Mouse (Mus musculus) limb, embryonic 12.5 days (tissue): ENCODE measurements around the gene Vps4a. TPM values are rescaled to one million over a fixed set of nuclear protein-coding genes. Genes with fewer than 3 reads are reported as not detected.
A peak's percentile ranks its signal among the peaks of the same experiment; 100 is the strongest.
"Not testable (repeated sequence)": the region's sequence is repeated elsewhere in the genome, so short reads cannot be mapped to it uniquely, and the experiment has no call there.

Experiments used
- ATAC-seq: fragments of 200-750 bp; cut with Nextera tagmentation; 2 replicates; pipeline ENCODE4 v1.8.0; 2017; ENCODE audit warnings: low read depth, moderate TSS enrichment; ENCODE audit not compliant: insufficient number of reproducible peaks, insufficient read depth, low FRiP score, low TSS enrichment
- H3K27ac ChIP-seq: fragments of 300-500 bp; sonication (generic); 2 replicates; pipeline ENCODE4 v1.5.1; 2016; ENCODE audit warnings: mild to moderate bottlenecking, moderate library complexity
- H3K27me3 ChIP-seq: fragments of 300-500 bp; sonication (generic); 2 replicates; pipeline ENCODE4 v1.6.1; 2016; ENCODE audit warnings: mild to moderate bottlenecking, moderate library complexity
- H3K36me3 ChIP-seq: fragments of 300-500 bp; sonication (generic); 2 replicates; pipeline ENCODE4 v1.6.1; 2016; ENCODE audit warnings: mild to moderate bottlenecking, moderate library complexity
- H3K4me1 ChIP-seq: fragments of 300-500 bp; sonication (generic); replicated peaks from 2 replicates; pipeline ENCODE4 v1.6.1; 2016
- H3K4me2 ChIP-seq: fragments of 300-500 bp; sonication (generic); 2 replicates; pipeline ENCODE4 v1.6.1; 2016; ENCODE audit warnings: mild to moderate bottlenecking, moderate library complexity
- H3K4me3 ChIP-seq: fragments of 300-500 bp; sonication (generic); replicated peaks from 2 replicates; pipeline ENCODE4 v1.5.1; 2016; ENCODE audit warnings: mild to moderate bottlenecking
- H3K9ac ChIP-seq: fragments of 300-500 bp; sonication (generic); replicated peaks from 2 replicates; pipeline ENCODE4 v1.6.1; 2016; ENCODE audit warnings: mild to moderate bottlenecking, moderate library complexity
- H3K9me3 ChIP-seq: fragments of 300-500 bp; sonication (generic); 2 replicates; pipeline ENCODE4 v1.6.1; 2016; ENCODE audit warnings: mild to moderate bottlenecking, moderate library complexity
- WGBS: fragments of 180-500 bp; shearing (Covaris S2); methylation state at CpG from one replicate; pipeline ENCODE4 v1.1.7; 2016; 5-methylcytosine and 5-hydroxymethylcytosine counted together
- polyA plus RNA-seq: library from polyadenylated mRNA; unstranded; fragments of >200 nt; fragmentation: Nextera tagmentation; extraction: Ambion mirVana; gene quantifications from 2 replicates; pipeline ENCODE4 v1.2.1, GENCODE M21; 2016

Vps4a gene
- 75.4 and 78.0 TPM in 2 replicates for polyA plus RNA-seq

DNA sequence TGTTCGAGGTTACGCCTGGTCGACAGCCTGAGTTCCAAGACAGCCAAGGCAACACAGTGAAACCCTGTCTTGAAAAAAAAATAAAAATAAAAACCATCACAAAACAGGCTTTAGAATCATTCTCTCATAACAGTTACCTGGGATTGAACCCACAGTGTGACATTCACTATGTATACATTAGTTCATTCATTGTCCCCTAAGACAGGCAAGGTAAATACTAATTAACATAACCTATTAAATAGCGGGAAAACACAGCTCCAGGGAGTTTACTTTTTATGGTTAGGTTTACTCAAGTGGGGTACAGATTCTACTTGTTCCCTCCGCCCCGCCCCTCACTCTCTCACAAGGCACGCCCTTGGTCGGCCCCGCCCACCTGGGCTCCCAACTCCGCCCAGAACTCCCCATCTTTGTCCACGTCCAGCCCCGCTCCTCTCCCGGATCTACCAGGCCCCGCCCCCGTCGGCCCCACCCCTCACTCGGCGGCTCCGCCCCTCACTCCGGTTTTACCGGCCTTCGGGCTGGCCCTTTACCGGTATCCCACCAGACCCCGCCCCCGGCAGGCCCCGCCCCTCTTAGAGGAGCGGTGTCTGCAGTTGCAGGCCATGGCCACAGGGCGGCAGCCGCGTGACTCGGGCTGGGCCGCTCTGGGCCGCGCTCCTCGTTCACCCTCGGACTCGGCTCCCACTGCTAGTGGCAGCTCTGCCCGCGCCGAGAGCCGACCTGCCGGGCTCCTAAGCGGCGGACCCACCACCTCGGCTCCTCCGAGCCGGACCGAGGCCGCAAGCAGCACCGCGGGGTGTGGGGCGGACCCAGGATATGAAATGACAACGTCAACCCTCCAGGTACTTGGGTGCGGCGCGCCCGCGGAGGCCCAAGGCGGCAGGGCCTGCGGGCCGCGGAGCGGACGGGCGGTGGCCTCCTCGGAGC lies at the start of gene Vps4a:
TSS of gene Vps4a (plus strand) at position 573 of the 927 bp plus-strand sequence.
- 5% methylated on average over 65 of the region's 66 CpGs for WGBS
- Histone ChIP-seq H3K27me3 (no peaks in the 10 kb centered on the region), H3K9ac (peak within 1 kb of the TSS; percentile 95), H3K4me3 (peak within 1 kb of the TSS; percentile 99), H3K9me3 (no peaks in the 10 kb centered on the region), H3K4me1 (peaks cover 15% of the 10 kb centered on the region), H3K4me2 (peak within 1 kb of the TSS; percentile 87), H3K27ac (peak within 1 kb of the TSS; percentile 76), H3K36me3 (peaks cover 11% of the 10 kb centered on the region; the same call in 1 of the 2 replicates)
- peak; percentile 91 for ATAC-seq

DNA sequence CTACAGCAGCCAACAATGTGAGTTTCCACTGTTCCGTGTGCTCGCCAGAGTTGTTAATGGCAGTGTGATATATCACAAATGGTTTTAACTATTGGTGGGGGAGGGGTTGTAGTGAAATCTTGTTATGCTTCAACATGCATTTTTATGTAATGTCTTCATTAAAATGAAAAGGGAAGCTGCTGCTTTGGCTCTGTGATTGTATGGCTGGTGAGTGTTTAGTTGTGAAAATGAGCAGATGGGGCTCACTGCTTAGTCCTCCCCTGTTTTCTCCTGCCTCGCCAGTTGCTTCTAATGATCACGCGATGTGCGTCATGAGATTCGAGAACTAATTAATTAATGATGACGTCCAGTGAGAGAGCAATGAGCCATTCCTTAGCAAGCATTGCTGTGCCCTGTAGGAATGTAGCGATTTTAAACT lies 45.6 kb upstream of the Vps4a start:
- H3K27me3 ChIP-seq: no peaks in the 10 kb centered on the region
- WGBS: 83% methylated on average over 9 of the region's 9 CpGs
- H3K4me3 ChIP-seq: no peak overlapping the region
- no peak overlapping the region for H3K9ac ChIP-seq
- H3K27ac ChIP-seq: no peak overlapping the region
- H3K4me2 ChIP-seq: no peak overlapping the region
- peaks cover 24% of the 10 kb centered on the region for H3K36me3 ChIP-seq
- no peaks in the 10 kb centered on the region for H3K4me1 ChIP-seq
- no peaks in the 10 kb centered on the region for H3K9me3 ChIP-seq
- no peak for ATAC-seq

DNA sequence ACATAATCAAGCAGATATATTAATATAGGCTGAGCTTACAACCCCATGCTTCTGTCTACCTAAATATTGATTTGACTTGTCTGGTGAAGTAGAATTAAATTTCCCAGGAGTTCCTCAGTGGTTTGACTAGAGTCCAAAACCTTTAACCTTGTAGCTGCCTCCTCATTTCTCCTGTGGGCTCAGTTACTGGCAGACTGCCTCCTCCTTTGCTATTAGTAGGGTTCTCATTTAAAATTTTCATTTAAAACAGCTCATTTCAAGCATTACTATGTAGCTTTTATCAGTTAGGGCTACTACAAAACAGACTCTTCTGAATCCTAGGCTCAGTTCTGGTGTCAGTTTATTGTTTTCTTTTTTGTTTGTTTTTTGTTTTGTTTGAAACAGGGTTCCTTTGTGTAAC lies 45.1 kb upstream of the Vps4a start:
- no peaks in the 10 kb centered on the region for H3K9me3 ChIP-seq
- no peak overlapping the region for H3K4me2 ChIP-seq
- ATAC-seq: no peak
- H3K4me3 ChIP-seq: no peak overlapping the region
- H3K27me3 ChIP-seq: no peaks in the 10 kb centered on the region
- no peaks in the 10 kb centered on the region for H3K4me1 ChIP-seq
- no peak overlapping the region for H3K27ac ChIP-seq
- no peak overlapping the region for H3K9ac ChIP-seq
- H3K36me3 ChIP-seq: peaks cover 27% of the 10 kb centered on the region

DNA sequence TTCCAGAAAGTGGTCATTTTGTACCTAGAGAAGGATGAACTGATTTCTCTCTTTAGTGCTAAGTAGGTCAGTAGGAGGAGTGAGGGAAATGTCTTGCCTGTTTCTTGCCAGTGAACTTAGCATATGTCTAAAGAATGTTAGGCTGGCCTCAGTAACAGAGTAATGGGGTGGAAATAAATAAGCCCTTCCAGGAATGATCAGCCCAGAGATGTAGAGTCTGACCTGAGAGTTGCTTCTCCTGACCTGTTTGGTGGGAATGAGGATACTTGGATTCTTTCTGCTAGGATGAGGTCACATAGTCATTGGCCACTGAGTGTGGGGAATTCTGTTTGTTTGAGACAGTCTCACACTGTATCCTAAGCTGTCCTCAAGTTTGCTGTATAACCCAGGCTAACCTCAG lies 43.5 kb upstream of the Vps4a start:
- ATAC-seq: no peak
- no peak overlapping the region for H3K9ac ChIP-seq
- no peak overlapping the region for H3K4me2 ChIP-seq
- no peak overlapping the region for H3K4me3 ChIP-seq
- peaks cover 32% of the 10 kb centered on the region for H3K36me3 ChIP-seq
- no peak overlapping the region for H3K27ac ChIP-seq
- H3K9me3 ChIP-seq: no peaks in the 10 kb centered on the region
- H3K4me1 ChIP-seq: no peaks in the 10 kb centered on the region
- H3K27me3 ChIP-seq: no peaks in the 10 kb centered on the region

DNA sequence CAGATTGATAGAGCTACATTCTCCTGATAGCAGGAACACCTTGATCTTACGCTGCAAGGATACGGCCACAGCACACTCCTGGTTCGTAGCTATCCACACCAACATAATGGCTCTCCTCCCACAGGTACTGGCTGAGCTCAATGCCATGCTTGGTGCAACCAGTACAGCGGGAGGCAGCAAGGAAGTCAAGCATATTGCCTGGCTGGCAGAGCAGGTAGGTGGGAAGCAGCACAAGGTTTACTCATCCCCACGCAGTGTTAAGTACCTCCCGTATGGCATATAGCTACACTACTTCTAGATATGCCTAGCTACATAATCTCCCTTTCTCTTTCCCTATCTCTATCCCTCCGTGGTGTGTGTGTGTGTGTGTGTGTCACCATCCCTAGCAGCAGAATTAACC lies 39.6 kb upstream of the Vps4a start:
- WGBS: 93% methylated on average over 7 of the region's 7 CpGs
- no peaks in the 10 kb centered on the region for H3K27me3 ChIP-seq

DNA sequence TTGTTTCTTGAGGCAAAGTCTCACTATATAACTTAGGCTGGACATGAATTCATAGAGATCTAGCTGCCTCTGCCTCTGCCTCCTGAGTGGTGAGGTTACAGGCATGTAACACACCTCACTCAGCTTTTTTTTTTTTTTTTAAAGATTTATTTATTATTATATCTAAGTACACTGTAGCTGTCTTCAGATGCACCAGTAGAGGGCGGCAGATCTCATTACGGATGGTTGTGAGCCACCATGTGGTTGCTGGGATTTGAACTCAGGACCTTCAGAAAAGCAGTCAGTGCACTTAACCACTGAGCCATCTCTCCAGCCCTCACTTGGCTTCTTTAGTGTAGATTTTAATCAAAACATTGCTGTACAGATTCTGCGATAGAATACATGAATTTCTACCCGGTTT lies 34.7 kb upstream of the Vps4a start:
- not testable (repeated sequence) for H3K27me3 ChIP-seq, H3K4me2 ChIP-seq, H3K27ac ChIP-seq, H3K4me3 ChIP-seq, ATAC-seq, H3K4me1 ChIP-seq, H3K9me3 ChIP-seq, H3K9ac ChIP-seq
- 82% methylated on average over 4 of the region's 4 CpGs for WGBS
- peaks cover 59% of the 10 kb centered on the region for H3K36me3 ChIP-seq

More for the DNA sequence above, 39.6 kb upstream of the Vps4a start:
- H3K9me3 ChIP-seq: no peaks in the 10 kb centered on the region
- no peak overlapping the region for H3K4me3 ChIP-seq
- no peak for ATAC-seq
- no peaks in the 10 kb centered on the region for H3K4me1 ChIP-seq
- H3K36me3 ChIP-seq: peaks cover 44% of the 10 kb centered on the region
- no peak overlapping the region for H3K4me2 ChIP-seq
- H3K9ac ChIP-seq: no peak overlapping the region
- no peak overlapping the region for H3K27ac ChIP-seq

DNA sequence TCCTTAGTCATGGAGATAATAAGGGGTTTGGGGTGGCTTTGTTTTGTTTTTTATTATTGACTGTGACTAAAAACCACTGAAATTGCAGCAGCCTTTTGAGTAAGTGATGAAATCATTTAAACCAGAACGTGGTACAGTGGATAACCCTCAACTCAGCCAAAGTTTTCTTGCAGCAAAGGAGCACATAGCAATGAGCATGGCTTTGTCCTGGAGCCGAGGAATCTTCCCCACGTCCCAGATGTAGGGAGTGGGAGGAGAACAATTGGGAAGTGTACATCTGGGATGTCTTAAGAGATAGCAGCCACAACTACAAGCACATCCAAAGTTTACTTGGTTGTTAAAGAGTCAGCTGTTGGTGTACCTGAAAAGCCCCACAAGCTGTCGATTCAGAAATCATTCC lies 33.6 kb upstream of the Vps4a start:
- Histone ChIP-seq H3K36me3 (peaks cover 55% of the 10 kb centered on the region), H3K4me1 (no peaks in the 10 kb centered on the region), H3K4me2 (no peak overlapping the region), H3K27me3 (no peaks in the 10 kb centered on the region), H3K4me3 (no peak overlapping the region), H3K9ac (no peak overlapping the region), H3K27ac (no peak overlapping the region), H3K9me3 (no peaks in the 10 kb centered on the region)
- 84% methylated on average over 4 of the region's 4 CpGs for WGBS
- ATAC-seq: no peak

DNA sequence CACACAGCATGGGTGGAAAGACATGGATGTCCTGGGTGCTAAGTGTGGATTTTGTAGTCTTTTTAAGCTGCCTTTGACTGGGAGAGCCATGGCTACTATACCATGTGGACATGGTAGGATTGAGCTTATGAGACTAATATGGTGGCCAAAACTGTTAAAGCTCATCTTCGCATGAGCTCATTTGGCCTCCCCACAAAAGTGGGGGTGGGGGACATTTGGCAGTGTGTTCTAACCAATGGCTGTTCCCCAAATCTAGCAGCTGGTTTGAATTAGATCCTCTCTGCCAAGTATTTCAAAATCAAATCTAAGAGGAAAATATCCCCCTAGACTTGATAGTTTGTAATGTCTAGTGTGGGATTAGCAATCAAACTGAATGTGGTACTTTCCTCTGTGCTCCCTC lies 32.0 kb upstream of the Vps4a start:
- no peaks in the 10 kb centered on the region for H3K27me3 ChIP-seq
- no peaks in the 10 kb centered on the region for H3K9me3 ChIP-seq
- H3K9ac ChIP-seq: no peak overlapping the region
- 86% methylated on average over 1 of the region's 1 CpGs for WGBS
- H3K4me3 ChIP-seq: no peak overlapping the region
- H3K36me3 ChIP-seq: peaks cover 56% of the 10 kb centered on the region
- no peak overlapping the region for H3K4me2 ChIP-seq
- ATAC-seq: no peak
- no peaks in the 10 kb centered on the region for H3K4me1 ChIP-seq
- no peak overlapping the region for H3K27ac ChIP-seq

DNA sequence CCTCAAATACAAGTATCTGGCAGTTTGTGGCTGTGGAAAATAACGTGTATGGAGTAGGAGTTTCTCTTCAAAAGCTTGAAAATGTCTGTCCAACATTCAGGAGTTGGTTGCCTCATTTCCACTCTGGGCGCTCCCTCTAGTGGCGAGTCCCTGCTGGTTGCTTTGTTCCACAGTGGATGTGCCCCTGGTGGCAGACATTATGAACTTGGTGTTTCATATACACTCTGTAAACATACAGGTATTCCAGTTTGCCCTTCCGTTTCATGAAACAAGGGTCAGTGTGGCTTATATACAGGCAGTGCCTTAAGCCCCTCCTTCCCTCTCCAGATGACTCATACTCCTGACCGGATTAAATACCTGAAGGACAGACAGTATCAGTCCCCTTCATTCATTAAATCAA lies 28.5 kb upstream of the Vps4a start:
- ATAC-seq: peak; percentile 66
- H3K9me3 ChIP-seq: no peaks in the 10 kb centered on the region
- no peak overlapping the region for H3K27ac ChIP-seq
- H3K4me1 ChIP-seq: no peaks in the 10 kb centered on the region
- H3K4me3 ChIP-seq: no peak overlapping the region
- H3K36me3 ChIP-seq: peaks cover 56% of the 10 kb centered on the region
- H3K9ac ChIP-seq: no peak overlapping the region
- no peaks in the 10 kb centered on the region for H3K27me3 ChIP-seq
- WGBS: 41% methylated on average over 5 of the region's 5 CpGs
- H3K4me2 ChIP-seq: no peak overlapping the region

DNA sequence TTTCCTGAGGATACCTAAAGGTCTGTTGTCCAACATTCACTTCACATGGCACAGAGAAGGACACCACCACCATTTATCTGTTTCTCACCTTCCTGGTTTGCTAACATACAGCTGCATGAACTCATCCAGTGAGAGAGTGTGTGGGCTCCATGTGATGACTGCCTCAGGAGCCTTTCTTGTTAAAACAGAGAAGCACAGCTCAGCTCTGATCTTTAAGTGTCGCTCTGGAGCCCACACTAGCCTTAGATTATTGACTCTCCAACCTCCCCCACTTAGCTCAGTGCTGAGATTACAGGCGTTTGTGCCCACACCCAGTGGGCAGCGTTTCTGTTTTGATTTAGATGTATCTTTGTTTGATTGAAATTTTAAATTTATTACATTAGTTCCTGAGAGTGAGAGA lies 23.2 kb upstream of the Vps4a start:
- WGBS: 88% methylated on average over 3 of the region's 3 CpGs
- Histone ChIP-seq H3K4me2 (no peak overlapping the region), H3K9me3 (no peaks in the 10 kb centered on the region), H3K27ac (no peak overlapping the region), H3K9ac (no peak overlapping the region), H3K27me3 (no peaks in the 10 kb centered on the region), H3K4me3 (no peak overlapping the region), H3K36me3 (peaks cover 82% of the 10 kb centered on the region), H3K4me1 (no peaks in the 10 kb centered on the region)
- ATAC-seq: no peak

DNA sequence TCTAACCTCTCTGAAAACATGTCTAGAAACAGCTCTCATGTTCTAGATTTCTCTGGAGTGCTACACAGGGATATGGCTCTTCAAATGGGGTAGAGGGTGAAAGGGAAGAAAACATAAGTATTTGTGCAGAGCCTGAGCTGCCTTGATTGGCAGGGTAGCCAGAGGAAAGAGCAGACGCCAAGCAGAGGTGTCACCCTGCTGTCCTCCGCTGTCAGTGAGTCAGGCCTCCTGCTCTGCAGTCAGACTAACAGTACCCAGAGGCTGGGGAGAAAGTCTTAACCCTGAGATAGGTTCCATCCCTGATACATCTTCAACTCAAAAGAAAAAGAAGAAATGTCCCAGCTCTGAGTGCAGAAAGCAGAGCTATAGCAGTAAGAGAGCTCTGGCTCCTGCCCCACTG lies 18.4 kb upstream of the Vps4a start:
- ATAC-seq: no peak
- 72% methylated on average over 2 of the region's 2 CpGs for WGBS
- Histone ChIP-seq H3K36me3 (peaks cover 53% of the 10 kb centered on the region), H3K4me3 (no peak overlapping the region), H3K4me2 (no peak overlapping the region), H3K27me3 (no peaks in the 10 kb centered on the region), H3K27ac (no peak overlapping the region), H3K9ac (no peak overlapping the region), H3K9me3 (no peaks in the 10 kb centered on the region), H3K4me1 (no peaks in the 10 kb centered on the region)

DNA sequence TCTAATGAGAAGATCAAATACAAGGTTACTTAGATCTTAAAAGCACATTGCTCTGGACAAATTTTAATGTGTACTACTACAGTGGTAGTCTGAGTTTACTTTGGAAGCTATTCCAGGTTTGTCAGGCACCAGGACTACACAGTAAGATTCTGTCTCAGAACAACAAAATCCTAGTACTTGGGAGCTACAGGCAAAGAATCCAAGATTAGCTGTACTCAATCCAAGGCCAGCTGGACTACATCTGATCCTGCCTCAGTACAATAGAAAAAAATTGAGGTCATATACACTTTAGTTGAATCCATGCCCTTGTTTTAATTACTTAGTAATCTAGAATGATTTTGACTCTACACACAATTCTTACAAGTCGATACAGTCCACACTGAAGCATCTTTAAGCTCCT lies 16.1 kb upstream of the Vps4a start:
- 86% methylated on average over 1 of the region's 1 CpGs for WGBS
- no peak overlapping the region for H3K4me2 ChIP-seq
- H3K9ac ChIP-seq: no peak overlapping the region
- H3K4me1 ChIP-seq: no peaks in the 10 kb centered on the region
- H3K27ac ChIP-seq: no peak overlapping the region
- no peaks in the 10 kb centered on the region for H3K9me3 ChIP-seq
- H3K4me3 ChIP-seq: no peak overlapping the region
- ATAC-seq: no peak
- no peaks in the 10 kb centered on the region for H3K27me3 ChIP-seq
- H3K36me3 ChIP-seq: peaks cover 39% of the 10 kb centered on the region
